Mouse (Mus musculus) liver, adult 2 months (tissue): ENCODE measurements at regions not wholly inside any gene's neighbourhood (a gene's known extent, or its start where the extent isn't known, plus 50 kb on each side); places are given as distances from the start of the nearest gene placed in this dataset.
"Not testable (repeated sequence)": the region's sequence is repeated elsewhere in the genome, so short reads cannot be mapped to it uniquely, and the experiment has no call there.

ENCODE experiments used
- DNase-seq: peaks from one replicate; pipeline ENCODE4 v3.0.0-alpha.2; 2011; ENCODE audit warnings: low read depth, low spot score; ENCODE audit errors: extremely low read depth
- H3K27ac ChIP-seq: fragments of 200-500 bp; replicated peaks from 2 replicates; pipeline ENCODE4 v1.5.1; 2012; ENCODE audit warnings: low read depth, mild to moderate bottlenecking, control low read depth, inconsistent platforms, low read length; ENCODE audit not compliant: insufficient read depth
- H3K27me3 ChIP-seq: fragments of 200-500 bp; 2 replicates; pipeline ENCODE4 v1.6.1; 2012; ENCODE audit warnings: mild to moderate bottlenecking, moderate library complexity, low read length, inconsistent platforms; ENCODE audit not compliant: control insufficient read depth, insufficient read depth
- H3K36me3 ChIP-seq: fragments of 200-500 bp; 2 replicates; pipeline ENCODE4 v1.6.1; 2012; ENCODE audit warnings: low read length, inconsistent platforms; ENCODE audit not compliant: control insufficient read depth, insufficient read depth
- H3K4me1 ChIP-seq: fragments of 200-500 bp; 2 replicates; pipeline ENCODE4 v1.6.1; 2011; ENCODE audit warnings: low read length; ENCODE audit not compliant: control insufficient read depth, insufficient read depth
- H3K4me3 ChIP-seq: fragments of 200-500 bp; 2 replicates; pipeline ENCODE4 v1.5.1; 2011; ENCODE audit warnings: low read depth, mild to moderate bottlenecking, control low read depth, low read length, moderate library complexity; ENCODE audit not compliant: insufficient read depth
- H3K79me2 ChIP-seq: fragments of 200-500 bp; 2 replicates; pipeline ENCODE4 v1.6.1; 2012; ENCODE audit warnings: inconsistent platforms, mild to moderate bottlenecking, low read length, moderate library complexity; ENCODE audit not compliant: control insufficient read depth, insufficient read depth
- H3K9ac ChIP-seq: fragments of 200-500 bp; 2 replicates; pipeline ENCODE4 v1.6.1; 2012; ENCODE audit warnings: low read depth, mild to moderate bottlenecking, control low read depth, inconsistent platforms, low read length
- CTCF ChIP-seq: fragments of 200-500 bp; IDR thresholded peaks from 2 replicates; pipeline ENCODE4 v1.5.1; 2011; ENCODE audit warnings: low read depth, low read length, control low read depth
- POLR2A ChIP-seq: fragments of 200-500 bp; IDR thresholded peaks from 2 replicates; pipeline ENCODE4 v1.6.1; 2011; ENCODE audit warnings: low read length, control low read depth; ENCODE audit not compliant: insufficient read depth; ENCODE audit errors: extremely low read depth
- WGBS: fragments of 180-500 bp; shearing (Covaris S2); methylation state at CpG from one replicate; pipeline ENCODE4 v1.1.7; 2018; 5-methylcytosine and 5-hydroxymethylcytosine counted together

GRCm38 (mm10) chr9:33717614-33718013 is 768.1 kb upstream of the Kirrel3 start:
- no peak for DNase-seq
- no peaks in the 10 kb centered on the region for H3K36me3 ChIP-seq
- TF ChIP-seq POLR2A (no peak), CTCF (no peak)
- 90% methylated on average over 2 of the region's 2 CpGs for WGBS
- no peaks in the 10 kb centered on the region for H3K27me3 ChIP-seq
- no peaks in the 10 kb centered on the region for H3K79me2 ChIP-seq
- H3K4me3 ChIP-seq, result no peak overlapping the region
- H3K9ac ChIP-seq, result no peak overlapping the region
- H3K27ac ChIP-seq, result no peak overlapping the region
- no peaks in the 10 kb centered on the region for H3K4me1 ChIP-seq

GRCm38 (mm10) chr9:33724811-33725210 is 760.9 kb upstream of the Kirrel3 start:
- no peak overlapping the region for H3K9ac ChIP-seq
- no peaks in the 10 kb centered on the region for H3K36me3 ChIP-seq
- DNase-seq, result no peak
- no peak overlapping the region for H3K4me3 ChIP-seq
- WGBS, result 70% methylated on average over 1 of the region's 1 CpGs
- TF ChIP-seq CTCF, result no peak
- no peak for TF ChIP-seq POLR2A
- H3K27me3 ChIP-seq, result no peaks in the 10 kb centered on the region
- no peaks in the 10 kb centered on the region for H3K4me1 ChIP-seq
- H3K27ac ChIP-seq, result no peak overlapping the region
- H3K79me2 ChIP-seq, result no peaks in the 10 kb centered on the region

- H3K4me1 ChIP-seq, H3K27me3 ChIP-seq, H3K79me2 ChIP-seq, H3K9ac ChIP-seq, H3K4me3 ChIP-seq, H3K27ac ChIP-seq, DNase-seq, H3K36me3 ChIP-seq: not testable (repeated sequence)
- WGBS, result 70% methylated on average over 27 of the region's 37 CpGs
These were observed 757.6 kb upstream of the Kirrel3 start for GRCm38 (mm10) chr9:33728058-33728457.

- Histone ChIP-seq H3K27me3 (no peaks in the 10 kb centered on the region), H3K27ac (no peak overlapping the region), H3K36me3 (no peaks in the 10 kb centered on the region), H3K4me3 (no peak overlapping the region), H3K4me1 (no peaks in the 10 kb centered on the region), H3K79me2 (no peaks in the 10 kb centered on the region), H3K9ac (no peak overlapping the region)
- TF ChIP-seq POLR2A, result no peak
- no peak for TF ChIP-seq CTCF
- DNase-seq, result no peak
These were observed 725.0 kb upstream of the Kirrel3 start for GRCm38 (mm10) chr9:33760701-33761100.

- H3K27me3 ChIP-seq, result no peaks in the 10 kb centered on the region
- 67% methylated on average over 2 of the region's 2 CpGs for WGBS
- no peak overlapping the region for H3K27ac ChIP-seq
- H3K4me3 ChIP-seq, result no peak overlapping the region
- H3K4me1 ChIP-seq, result no peaks in the 10 kb centered on the region
- no peak for DNase-seq
- H3K36me3 ChIP-seq, result no peaks in the 10 kb centered on the region
- no peak for TF ChIP-seq CTCF
- no peak for TF ChIP-seq POLR2A
- no peaks in the 10 kb centered on the region for H3K79me2 ChIP-seq
- no peak overlapping the region for H3K9ac ChIP-seq
These were observed 719.5 kb upstream of the Kirrel3 start for GRCm38 (mm10) chr9:33766235-33766634.

- no peak overlapping the region for H3K4me3 ChIP-seq
- no peak overlapping the region for H3K27ac ChIP-seq
- no peak for DNase-seq
- H3K36me3 ChIP-seq, result no peaks in the 10 kb centered on the region
- TF ChIP-seq POLR2A, result no peak
- TF ChIP-seq CTCF, result no peak
- H3K4me1 ChIP-seq, result no peaks in the 10 kb centered on the region
- H3K27me3 ChIP-seq, result no peaks in the 10 kb centered on the region
- H3K79me2 ChIP-seq, result no peaks in the 10 kb centered on the region
- WGBS, result 80% methylated on average over 2 of the region's 2 CpGs
- H3K9ac ChIP-seq, result no peak overlapping the region
These were observed 715.9 kb upstream of the Kirrel3 start for GRCm38 (mm10) chr9:33769811-33770210.
